Mouse (Mus musculus) liver, embryonic 13.5 days (tissue): Measurements from ENCODE around the gene Olfr827. TPM values are rescaled to one million over a fixed set of nuclear protein-coding genes. Genes with fewer than 3 reads are reported as not detected.

ENCODE experiments used
- ATAC-seq: fragments of 200-750 bp; cut with Nextera tagmentation; 2 replicates; pipeline ENCODE4 v1.8.0; 2017; ENCODE audit warnings: low read depth, mild to moderate bottlenecking, moderate number of reproducible peaks, moderate library complexity
- DNase-seq: peaks from one replicate; pipeline ENCODE4 v3.0.0; 2022
- H3K27ac ChIP-seq: fragments of 300-500 bp; sonication (generic); 2 replicates; pipeline ENCODE4 v1.5.1; 2015; ENCODE audit warnings: moderate library complexity, mild to moderate bottlenecking, inconsistent platforms
- H3K27me3 ChIP-seq: fragments of 300-500 bp; sonication (generic); 2 replicates; pipeline ENCODE4 v1.6.1; 2015; ENCODE audit warnings: mild to moderate bottlenecking, inconsistent platforms
- H3K36me3 ChIP-seq: fragments of 300-500 bp; sonication (generic); 2 replicates; pipeline ENCODE4 v1.6.1; 2015; ENCODE audit warnings: mild to moderate bottlenecking, inconsistent platforms
- H3K4me1 ChIP-seq: fragments of 300-500 bp; sonication (generic); replicated peaks from 2 replicates; pipeline ENCODE4 v1.6.1; 2015; ENCODE audit warnings: inconsistent platforms
- H3K4me2 ChIP-seq: fragments of 300-500 bp; sonication (generic); 2 replicates; pipeline ENCODE4 v1.6.1; 2015; ENCODE audit warnings: inconsistent platforms, mild to moderate bottlenecking, moderate library complexity
- H3K4me3 ChIP-seq: fragments of 300-500 bp; sonication (generic); replicated peaks from 2 replicates; pipeline ENCODE4 v1.5.1; 2015; ENCODE audit warnings: mild to moderate bottlenecking, inconsistent platforms
- H3K9ac ChIP-seq: fragments of 300-500 bp; sonication (generic); 2 replicates; pipeline ENCODE4 v1.6.1; 2015; ENCODE audit warnings: mild to moderate bottlenecking, inconsistent platforms
- H3K9me3 ChIP-seq: fragments of 300-500 bp; sonication (generic); replicated peaks from 2 replicates; pipeline ENCODE4 v1.6.1; 2016; ENCODE audit warnings: inconsistent platforms
- polyA plus RNA-seq: library from polyadenylated mRNA; unstranded; fragments of >200 nt; fragmentation: Nextera tagmentation; extraction: Ambion mirVana; gene quantifications from 2 replicates; pipeline ENCODE4 v1.2.1, GENCODE M21; 2015

The Olfr827 gene
- polyA plus RNA-seq, 1 experiment from 2014 or later = not detected

- Histone ChIP-seq H3K4me2 (no peak overlapping the region), H3K9ac (no peak overlapping the region), H3K36me3 (no peaks in the 10 kb centered on the region), H3K4me3 (no peak overlapping the region), H3K9me3 (no peaks in the 10 kb centered on the region), H3K4me1 (no peaks in the 10 kb centered on the region), H3K27me3 (no peaks in the 10 kb centered on the region), H3K27ac (no peak overlapping the region)
- DNase-seq (no peak), ATAC-seq (no peak)
Measured at GRCm38 (mm10) chr10:130165196-130165595, 49.0 kb downstream of the Olfr827 start.

Other genes starting within 250 kb of the Olfr827 start
- gene Olfr819, start 247.1 kb downstream of the Olfr827 start, polyA plus RNA-seq = not detected in 2 replicates
- gene Olfr247, start 238.3 kb downstream of the Olfr827 start, polyA plus RNA-seq = not detected in 2 replicates
- gene Gm10310, start 229.3 kb downstream of the Olfr827 start, polyA plus RNA-seq = not detected in 2 replicates
- not detected in 2 replicates for gene Olfr820, start 201.8 kb downstream of the Olfr827 start, polyA plus RNA-seq
- gene Olfr821, start 184.1 kb downstream of the Olfr827 start, polyA plus RNA-seq = not detected in 2 replicates
- gene Olfr822, start 143.2 kb downstream of the Olfr827 start, polyA plus RNA-seq = not detected in 2 replicates
- not detected in 2 replicates for gene Olfr823, start 99.0 kb downstream of the Olfr827 start, polyA plus RNA-seq
- gene Olfr824, start 84.4 kb downstream of the Olfr827 start, polyA plus RNA-seq = not detected in 2 replicates
- gene Olfr825, start 47.6 kb downstream of the Olfr827 start, polyA plus RNA-seq = not detected in 2 replicates
- gene Olfr826, start 30.2 kb downstream of the Olfr827 start, polyA plus RNA-seq = not detected in 2 replicates
- gene Neurod4, start 65.8 kb upstream of the Olfr827 start, polyA plus RNA-seq = not detected in 2 replicates
- 2.1 and 2.3 TPM in 2 replicates for gene Tespa1, start 108.5 kb upstream of the Olfr827 start, polyA plus RNA-seq
- gene Vmn2r84, start 179.9 kb upstream of the Olfr827 start, polyA plus RNA-seq = 0.01 TPM in 2 replicates
- not detected in 2 replicates for gene Vmn2r85, start 215.3 kb upstream of the Olfr827 start, polyA plus RNA-seq
- gene Vmn2r86, start 241.6 kb upstream of the Olfr827 start, polyA plus RNA-seq = not detected in 2 replicates